Mouse (Mus musculus) heart, postnatal 0 days (tissue): Measurements from ENCODE around the gene Fbxo27.

ENCODE experiments used
- CTCF ChIP-seq: IDR thresholded peaks from 2 replicates; pipeline ENCODE4 v1.5.1; 2016; ENCODE audit warnings: antibody characterized with exemption, control low read depth, low read depth
- EP300 ChIP-seq: IDR thresholded peaks from 2 replicates; pipeline ENCODE4 v1.6.1; 2016; ENCODE audit warnings: antibody characterized with exemption, low read depth

- TF ChIP-seq CTCF (no peak), EP300 (no peak)
These were observed 39.9 kb downstream of the Fbxo27 start for GRCm38 (mm10) chr7:28732341-28733142.
